Mouse (Mus musculus): Measurements from ENCODE around the gene Galnt17.
A peak's percentile ranks its signal among the peaks of the same experiment; 100 is the strongest.

- peak; percentile 46 for TF ChIP-seq CTCF (IDR thresholded peaks at IDR 0.05)
- no peak for TF ChIP-seq EP300 (IDR thresholded peaks at IDR 0.05)
Measured at GRCm38 (mm10) chr5:130869869-130870268, 438.4 kb downstream of the Galnt17 start.
